Mouse (Mus musculus) liver, embryonic 14.5 days (tissue): ENCODE results near the gene Gm16181.

ENCODE experiments used
- CTCF ChIP-seq: IDR thresholded peaks from 2 replicates; pipeline ENCODE4 v1.5.1; 2016; ENCODE audit warnings: antibody characterized with exemption, low read depth, control low read depth
- EP300 ChIP-seq: IDR thresholded peaks from 2 replicates; pipeline ENCODE4 v1.6.1; 2016; ENCODE audit warnings: antibody characterized with exemption, low read depth

DNA sequence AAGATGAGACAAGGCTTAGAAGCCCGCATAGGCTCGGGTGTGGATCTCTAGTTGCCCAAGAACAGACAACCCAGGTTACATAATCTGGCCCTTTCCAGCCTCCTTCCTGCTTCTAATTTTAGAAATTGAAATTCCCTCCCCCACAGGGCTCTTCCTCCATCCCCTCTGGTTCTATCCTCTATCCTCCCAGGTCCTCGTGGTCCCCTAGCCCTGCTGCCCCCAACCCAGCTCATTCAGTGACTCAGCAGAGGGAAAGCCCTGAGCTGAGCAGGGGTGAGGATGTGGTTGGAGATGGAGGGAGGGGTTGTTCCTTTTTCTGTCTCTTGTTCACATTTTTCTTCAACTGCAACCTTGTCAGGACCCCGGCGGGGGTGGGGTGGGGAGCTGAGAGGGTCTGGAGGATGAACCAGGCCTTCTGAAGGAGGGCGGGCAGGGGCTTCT lies 1.0 kb upstream of the Gm16181 start:
- TF ChIP-seq CTCF (no peak), EP300 (no peak)
